Mouse (Mus musculus) layer of hippocampus, adult 2 months (tissue): ENCODE results near the gene Tdp1. TPM values are rescaled to one million over a fixed set of nuclear protein-coding genes. Genes with fewer than 3 reads are reported as not detected.

ENCODE experiments used
- DNase-seq, 2 experiments: peaks; one replicate each; pipeline ENCODE4 v3.0.0; 2022; ENCODE audit warnings: low spot score in 2 of 2
- H3K27ac ChIP-seq: fragments of 200-600 bp; 2 replicates; pipeline ENCODE4 v1.8.1; 2022
- H3K4me3 ChIP-seq: fragments of 200-600 bp; 2 replicates; pipeline ENCODE4 v1.8.1; 2022; ENCODE audit warnings: mild to moderate bottlenecking
- CTCF ChIP-seq: fragments of 200-600 bp; conservative IDR thresholded peaks from 2 replicates; pipeline ENCODE4 v1.8.1; 2022; ENCODE audit warnings: antibody characterized with exemption, mild to moderate bottlenecking, moderate library complexity
- long read RNA-seq, 2 experiments: library from polyadenylated mRNA; stranded (forward); transcript quantifications; one replicate each; pipeline ENCODE4 v2.0.0; 2021; ENCODE audit warnings: borderline mapping rate in 2 of 2
- total RNA-seq, 2 experiments: library from RNA; stranded (reverse); gene quantifications; 2 replicates each; pipeline ENCODE4 v1.2.3; 2021

Gene Tdp1
- total RNA-seq, result 10 to 100 TPM; 24.2 to 30.9 TPM
- long read RNA-seq, experiment 1, transcript Tdp1-207 (16 exons, 2,036 nt), result major isoform, 16 of 32 reads
- long read RNA-seq, experiment 1, partial matches to known transcripts, result 5 of 32 reads
- long read RNA-seq, experiment 1, other reads (novel, unspliced or antisense), result 9 of 32 reads
- long read RNA-seq, experiment 2, transcript Tdp1-207 (16 exons, 2,036 nt), result major isoform, 20 of 38 reads
- long read RNA-seq, experiment 2, partial matches to known transcripts, result 3 of 38 reads
- long read RNA-seq, experiment 2, other reads (novel, unspliced or antisense), result 14 of 38 reads

GRCm38 (mm10) chr12:99884269-99885261, at the start of gene Tdp1, which contains the start of gene Efcab11:
Gene Tdp1, plus strand, starts transcription at chr12:99884517.
Gene Efcab11, minus strand, starts transcription at chr12:99884439.
- H3K27ac ChIP-seq, result peak within 1 kb of the TSS; percentile 92
- peak; percentile 92 to 93 for DNase-seq
- TF ChIP-seq CTCF, result peak; percentile 15; the same call in 1 of the 2 replicates
- H3K4me3 ChIP-seq, result peak within 1 kb of the TSS; percentile 95

GRCm38 (mm10) chr12:99836404-99837131, 47.7 kb upstream of the Tdp1 start:
- DNase-seq, result peak; percentile 47 to 51
- Histone ChIP-seq H3K27ac (no peak overlapping the region), H3K4me3 (peak overlapping the region; percentile 38)
- TF ChIP-seq CTCF, result no peak

GRCm38 (mm10) chr12:99837528-99837927, 46.8 kb upstream of the Tdp1 start:
- no peak for TF ChIP-seq CTCF

DNA sequence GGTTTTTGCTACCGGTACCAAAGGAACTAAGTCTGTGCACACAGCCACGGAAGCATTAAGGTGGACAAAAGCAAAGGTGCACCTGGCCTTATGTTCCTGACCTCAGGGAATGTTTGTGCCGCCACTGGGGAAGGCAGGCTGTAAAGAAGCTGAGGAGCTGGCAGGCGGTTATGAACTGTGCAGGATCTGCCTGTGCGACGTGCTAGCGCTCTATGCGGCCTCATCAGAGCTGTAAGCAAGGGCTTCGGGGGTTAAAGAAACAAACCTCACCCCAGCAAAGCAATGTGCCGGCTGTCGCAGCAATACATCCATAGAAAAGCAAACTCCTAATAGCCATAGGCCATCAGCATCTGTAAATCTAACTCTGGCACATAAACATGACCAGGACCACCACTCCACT, 46.2 kb upstream of the Tdp1 start:
- DNase-seq, result no peak
- no peak for TF ChIP-seq CTCF
- Histone ChIP-seq H3K4me3 (no peak overlapping the region), H3K27ac (no peak overlapping the region)

More at GRCm38 (mm10) chr12:99837528-99837927, 46.8 kb upstream of the Tdp1 start:
- DNase-seq, result no peak
- Histone ChIP-seq H3K27ac (no peak overlapping the region), H3K4me3 (no peak overlapping the region)

DNA sequence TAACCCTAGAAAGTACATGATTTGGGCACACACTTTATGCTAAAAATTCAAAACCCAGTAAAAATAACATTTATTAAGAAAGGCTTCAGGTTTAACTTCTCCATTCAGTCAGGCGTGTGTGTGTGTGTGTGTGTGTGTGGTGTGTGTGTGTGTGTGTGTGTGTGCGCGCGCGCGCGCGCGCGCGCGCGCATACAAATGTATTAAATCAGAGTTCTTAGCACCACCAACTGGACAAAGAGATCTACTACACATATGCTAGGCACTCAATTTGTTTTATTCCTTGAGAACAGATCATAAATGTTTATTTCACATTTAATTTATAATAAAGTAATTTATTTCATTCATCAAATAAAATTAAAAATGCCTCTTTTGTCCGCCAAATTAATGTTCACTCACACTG, 45.6 kb upstream of the Tdp1 start:
- peak in 1 of 2 experiments; percentile 34 for DNase-seq
- TF ChIP-seq CTCF, result peak; percentile 79

GRCm38 (mm10) chr12:99844951-99845350, 39.4 kb upstream of the Tdp1 start:
- no peak for DNase-seq
- no peak for TF ChIP-seq CTCF

More for the DNA sequence above, 45.6 kb upstream of the Tdp1 start:
- H3K4me3 ChIP-seq, result no peak overlapping the region
- no peak overlapping the region for H3K27ac ChIP-seq

DNA sequence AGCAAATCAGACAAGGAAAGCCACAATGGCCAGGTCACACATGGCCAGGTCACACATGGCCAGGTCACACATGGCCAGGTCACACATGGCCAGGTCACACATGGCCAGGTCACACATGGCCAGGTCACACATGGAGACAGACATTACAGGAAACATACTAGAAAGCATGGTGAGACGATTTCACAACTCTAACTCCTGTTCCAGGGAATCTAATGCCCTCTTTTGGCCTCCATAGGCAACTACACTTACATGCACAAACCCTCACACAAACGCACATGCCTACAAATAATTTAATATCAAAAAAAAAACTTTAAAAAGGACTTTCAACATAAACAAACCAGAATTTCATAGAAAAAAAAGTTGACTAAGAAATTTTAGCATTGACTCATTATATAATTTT, 34.3 kb upstream of the Tdp1 start:
- Histone ChIP-seq H3K4me3 (no peak overlapping the region), H3K27ac (no peak overlapping the region)
- no peak for DNase-seq
- peak; percentile 27; the same call in 1 of the 2 replicates for TF ChIP-seq CTCF

More at GRCm38 (mm10) chr12:99844951-99845350, 39.4 kb upstream of the Tdp1 start:
- Histone ChIP-seq H3K27ac (no peak overlapping the region), H3K4me3 (no peak overlapping the region)

GRCm38 (mm10) chr12:99853323-99854258, 30.7 kb upstream of the Tdp1 start:
- Histone ChIP-seq H3K27ac (no peak overlapping the region), H3K4me3 (no peak overlapping the region)
- TF ChIP-seq CTCF, result no peak
- no peak for DNase-seq

DNA sequence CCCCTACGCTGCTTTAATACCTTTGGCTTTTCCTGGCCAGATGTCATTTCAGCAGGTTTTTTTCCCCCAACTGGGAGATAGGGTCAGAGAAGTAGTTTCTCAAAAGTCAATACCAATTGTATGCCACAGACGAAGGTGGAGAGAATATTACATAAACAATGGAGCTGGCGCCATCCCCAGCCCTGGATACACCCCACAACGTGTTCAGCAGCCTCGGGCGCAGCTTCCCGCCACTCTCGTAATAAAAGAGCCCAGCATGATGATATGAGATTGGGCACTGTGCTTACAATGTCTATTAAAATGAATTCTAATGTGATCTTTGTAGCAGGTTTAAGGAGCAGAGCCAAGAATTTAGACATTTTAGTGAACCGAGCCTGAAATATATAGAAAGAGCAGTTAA, 28.3 kb upstream of the Tdp1 start:
- no peak for TF ChIP-seq CTCF
- Histone ChIP-seq H3K27ac (no peak overlapping the region), H3K4me3 (no peak overlapping the region)
- no peak for DNase-seq

- DNase-seq, result no peak
- H3K27ac ChIP-seq, result no peak overlapping the region
- no peak overlapping the region for H3K4me3 ChIP-seq
- no peak for TF ChIP-seq CTCF
Observed at GRCm38 (mm10) chr12:99858664-99859063, 25.7 kb upstream of the Tdp1 start.

DNA sequence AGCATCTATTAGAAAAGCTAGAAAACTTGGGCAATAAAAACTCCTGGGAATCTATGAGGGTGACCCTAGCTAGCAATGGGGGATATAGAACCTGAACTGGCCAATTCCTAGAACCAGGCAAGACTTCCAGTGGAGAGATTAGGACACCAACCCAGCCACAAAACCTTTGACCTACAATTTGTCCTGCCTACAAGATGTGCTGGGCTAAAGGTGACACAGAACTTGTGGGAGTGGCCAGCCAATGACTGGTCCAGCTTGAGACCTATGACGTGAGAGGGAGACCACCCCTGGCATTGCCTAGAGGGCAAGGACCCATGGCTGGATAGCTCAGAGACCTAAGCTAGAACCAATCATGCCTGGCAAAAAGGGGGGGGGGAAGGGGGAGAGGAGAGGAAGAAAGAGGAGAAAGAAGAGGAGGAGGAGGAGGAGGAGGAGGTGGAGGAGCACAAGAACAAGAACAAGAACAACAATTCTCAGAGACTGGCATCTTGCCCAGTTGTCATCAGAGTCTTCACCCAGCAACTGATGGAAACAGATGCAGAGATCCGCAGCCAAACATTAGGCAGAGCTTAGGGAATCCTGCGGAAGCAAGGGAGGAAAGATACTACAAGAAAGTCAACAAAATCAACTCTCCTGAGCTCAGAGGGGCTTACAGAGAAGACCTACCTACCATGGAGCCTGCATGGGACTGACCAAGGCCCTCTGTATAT, 24.8 kb upstream of the Tdp1 start:
- H3K4me3 ChIP-seq, result no peak overlapping the region
- no peak for DNase-seq
- no peak overlapping the region for H3K27ac ChIP-seq
- TF ChIP-seq CTCF, result no peak
